In the genomic region with DNA sequence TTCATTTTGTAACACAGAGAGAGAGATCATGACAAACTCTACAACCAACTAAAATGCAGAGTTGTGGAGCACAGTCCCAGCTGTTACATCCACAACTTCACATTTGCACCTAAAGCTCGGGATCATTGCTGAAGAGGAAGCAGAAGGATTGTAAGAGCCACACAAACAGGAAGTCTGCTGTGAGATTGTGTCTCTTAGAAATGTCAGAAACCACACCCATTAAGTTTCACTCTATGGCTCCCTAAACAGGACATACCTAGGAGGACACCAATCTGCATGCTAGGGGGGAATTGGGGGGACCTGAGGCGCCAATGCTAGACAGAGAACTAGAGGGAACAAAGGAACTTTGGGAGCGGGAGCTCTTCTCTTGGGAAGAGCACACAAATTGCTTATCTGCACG, we compare ENCODE assay signal across 20 mouse cellular contexts. TPM values are rescaled to one million over a fixed set of nuclear protein-coding genes. Genes with fewer than 3 reads are reported as not detected.
DNase-seq lines count a peak whose midpoint lies in the region; ATAC-seq lines count a peak whose summit lies in the region.
"Had no signal": no experiment of that assay in that cellular context is flagged by ENCODE, and none has a peak within 500 bp of the region (broad histone marks: within the 10 kb centered on the region; RNA-seq: fewer than 3 reads in every experiment).

No protein-coding gene starts in this region.

- peak; percentile 65 for ATAC-seq in CD4-positive, CD25-positive, alpha-beta regulatory T cell, adult 4 months
- ATAC-seq in activated CD4-positive, CD25-positive, alpha-beta regulatory T cell, adult 4 months: peak; percentile 49
- peak; percentile 76 for ATAC-seq in granulocyte monocyte progenitor cell, adult 5-6 weeks (replicated peaks; ENCODE audit: poor library complexity, severe bottlenecking)
- peak; percentile 65 for ATAC-seq in inflammation-experienced regulatory T-cells, adult 6 months
- ATAC-seq in megakaryocyte, adult 5-6 weeks (ENCODE audit: poor library complexity, severe bottlenecking): peak; percentile 77

- DNase-seq in A20 (ENCODE audit: low read depth, low spot score): peak; percentile 3

RNA-seq across cellular contexts. Expression of a gene that starts 9.4 kb away (rescaled TPM):
- polyA plus RNA-seq in CD4-positive, CD25-positive, alpha-beta regulatory T cell, adult 4 months (2017; shearing (Covaris generic)): 10 to 100 TPM; 10.6 to 17.3 TPM
- polyA plus RNA-seq in activated CD4-positive, CD25-positive, alpha-beta regulatory T cell, adult 4 months (2017; shearing (Covaris generic)): 10 to 100 TPM; 18.9 to 19.7 TPM
- 7.7 and 12.6 TPM in 2 replicates for total RNA-seq in granulocyte monocyte progenitor cell, adult 5-6 weeks (2014; fragmentation: Nextera tagmentation)
- total RNA-seq in granulocyte monocyte progenitor cell, adult 5-6 weeks (2017): 3.2 and 5.5 TPM in 2 replicates
- 10 to 100 TPM; 10.8 to 16.7 (median 12.2) TPM for polyA plus RNA-seq in inflammation-experienced regulatory T-cells, adult 6 months (2017; shearing (Covaris generic))
- 7.3 and 7.4 TPM in 2 replicates for total RNA-seq in megakaryocyte, adult 5-6 weeks (2015)
- total RNA-seq in megakaryocyte, adult 5-6 weeks (2017): 5.0 and 6.3 TPM in 2 replicates
- total RNA-seq: MEL had no signal

RNA-seq across cellular contexts. Expression of a gene that starts 17.3 kb away (rescaled TPM):
- polyA plus RNA-seq in CD4-positive, CD25-positive, alpha-beta regulatory T cell, adult 4 months (2017; shearing (Covaris generic)): 10 to 100 TPM; 11.7 to 13.9 TPM
- polyA plus RNA-seq in activated CD4-positive, CD25-positive, alpha-beta regulatory T cell, adult 4 months (2017; shearing (Covaris generic)): 10 to 100 TPM; 10.8 to 11.9 TPM
- total RNA-seq in granulocyte monocyte progenitor cell, adult 5-6 weeks (2014; fragmentation: Nextera tagmentation): 14.0 and 17.1 TPM in 2 replicates
- total RNA-seq in granulocyte monocyte progenitor cell, adult 5-6 weeks (2017): 2.8 and 3.4 TPM in 2 replicates
- polyA plus RNA-seq in inflammation-experienced regulatory T-cells, adult 6 months (2017; shearing (Covaris generic)): 10 to 100 TPM in 2 of 3 experiments, 1 to 10 TPM in 1; 9.5 to 10.3 (median 10.2) TPM
- 13.1 and 14.1 TPM in 2 replicates for total RNA-seq in megakaryocyte, adult 5-6 weeks (2015)
- 4.0 and 5.0 TPM in 2 replicates for total RNA-seq in megakaryocyte, adult 5-6 weeks (2017)
- total RNA-seq: MEL had no signal

RNA-seq across cellular contexts. Expression of a gene that starts 44.1 kb away (rescaled TPM):
- polyA plus RNA-seq in CD4-positive, CD25-positive, alpha-beta regulatory T cell, adult 4 months (2017; shearing (Covaris generic)): not detected
- polyA plus RNA-seq in activated CD4-positive, CD25-positive, alpha-beta regulatory T cell, adult 4 months (2017; shearing (Covaris generic)): not detected
- not detected in 2 replicates for total RNA-seq in granulocyte monocyte progenitor cell, adult 5-6 weeks (2014; fragmentation: Nextera tagmentation)
- not detected in 2 replicates for total RNA-seq in granulocyte monocyte progenitor cell, adult 5-6 weeks (2017)
- polyA plus RNA-seq in inflammation-experienced regulatory T-cells, adult 6 months (2017; shearing (Covaris generic)): not detected
- total RNA-seq in megakaryocyte, adult 5-6 weeks (2015): not detected in 2 replicates
- total RNA-seq in megakaryocyte, adult 5-6 weeks (2017): not detected in 2 replicates
- total RNA-seq: adrenal gland, adult 2 months; adrenal gland, postnatal 10 days; adrenal gland, postnatal 25 days; adrenal gland, postnatal 4 days; ES-E14; MEL had no signal
- polyA plus RNA-seq: adrenal gland, adult 2 months; C2C12; embryonic facial prominence, embryonic 10.5 days; embryonic facial prominence, embryonic 12.5 days; embryonic facial prominence, embryonic 14.5 days; forebrain, embryonic 11.5 days; forebrain, embryonic 13.5 days; forebrain, embryonic 15.5 days; Patski had no signal

RNA-seq across cellular contexts. Expression of a gene that starts 45.1 kb away (rescaled TPM):
- 10 to 100 TPM; 28.9 to 36.0 TPM for polyA plus RNA-seq in CD4-positive, CD25-positive, alpha-beta regulatory T cell, adult 4 months (2017; shearing (Covaris generic))
- 10 to 100 TPM; 19.2 to 30.0 TPM for polyA plus RNA-seq in activated CD4-positive, CD25-positive, alpha-beta regulatory T cell, adult 4 months (2017; shearing (Covaris generic))
- 4.5 and 15.6 TPM in 2 replicates for total RNA-seq in granulocyte monocyte progenitor cell, adult 5-6 weeks (2014; fragmentation: Nextera tagmentation)
- total RNA-seq in granulocyte monocyte progenitor cell, adult 5-6 weeks (2017): 0.46 and 1.8 TPM in 2 replicates
- polyA plus RNA-seq in inflammation-experienced regulatory T-cells, adult 6 months (2017; shearing (Covaris generic)): 10 to 100 TPM; 20.6 to 49.1 (median 33.3) TPM
- 2.5 TPM in 1 of 2 replicates, not detected in the other for total RNA-seq in megakaryocyte, adult 5-6 weeks (2015)
- total RNA-seq in megakaryocyte, adult 5-6 weeks (2017): not detected in 2 replicates
- total RNA-seq: MEL had no signal

Comparison
In these comparisons a context has a peak if more than half of its experiments do, and no peak if none do; other contexts are left out.
1. Peak in every context shown above with its lines: DNase-seq and ATAC-seq.